Mouse (Mus musculus): ENCODE results near the gene Gstm2.
"Not testable (repeated sequence)": the region's sequence is repeated elsewhere in the genome, so short reads cannot be mapped to it uniquely, and the experiment has no call there.

The Gstm2 gene

GRCm38 (mm10) chr3:107996576-107996975 lies 10.3 kb upstream of the Gstm2 start:
- DNase-seq (ENCODE audit: low spot score in 2 of 2) = no peak

DNA sequence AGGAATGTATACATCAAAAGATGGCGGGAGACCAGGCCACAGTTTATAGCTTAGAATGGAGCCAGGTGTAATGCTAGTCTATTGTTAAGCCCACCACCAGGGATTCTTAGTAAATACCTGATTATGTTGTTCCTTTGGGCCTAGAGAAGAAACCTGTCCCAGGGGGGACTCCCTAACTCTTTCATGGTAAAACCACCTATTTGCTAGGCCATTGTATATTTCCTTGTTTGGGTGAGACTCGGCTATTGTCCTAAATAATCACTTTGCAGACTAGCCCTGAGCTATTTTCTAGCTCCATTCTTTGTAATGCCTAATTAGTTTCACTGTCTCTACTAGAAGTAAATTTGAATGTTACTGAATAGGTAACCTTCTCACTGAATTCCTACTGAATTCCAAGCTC lies 9.7 kb upstream of the Gstm2 start:
- not testable (repeated sequence) for DNase-seq (ENCODE audit: low spot score in 2 of 2)

- not testable (repeated sequence) for DNase-seq (ENCODE audit: low spot score in 2 of 2)
Observed at GRCm38 (mm10) chr3:107985141-107985540, 1.1 kb downstream of the Gstm2 start.

- no peak for DNase-seq (ENCODE audit: low spot score in 2 of 2)
Observed at GRCm38 (mm10) chr3:107984471-107984870, 1.8 kb downstream of the Gstm2 start.

GRCm38 (mm10) chr3:107983771-107984170 lies 2.5 kb downstream of the Gstm2 start:
- DNase-seq (ENCODE audit: low spot score in 2 of 2) = no peak

GRCm38 (mm10) chr3:107982726-107983125 lies 3.5 kb downstream of the Gstm2 start:
- no peak for DNase-seq (ENCODE audit: low spot score in 2 of 2)

DNA sequence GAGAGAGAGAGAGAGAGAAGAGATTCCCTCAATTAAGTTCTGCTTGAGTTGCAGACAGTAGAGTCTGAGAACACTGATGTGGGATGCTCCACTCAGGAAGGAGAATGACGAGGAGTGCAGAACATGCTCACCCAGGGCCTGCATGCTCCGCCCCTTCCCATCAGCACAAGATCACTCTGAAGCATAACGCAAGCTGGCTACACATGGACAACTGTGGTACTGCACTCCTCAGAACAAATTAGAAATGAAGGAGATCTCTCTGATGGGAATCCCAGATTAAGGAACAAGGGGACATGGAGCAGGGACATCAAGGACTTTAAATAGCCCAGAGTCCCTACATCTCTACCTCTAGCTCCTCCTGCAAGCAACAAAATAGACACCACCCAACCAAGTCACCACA lies 5.0 kb downstream of the Gstm2 start:
- no peak for DNase-seq (ENCODE audit: low spot score in 2 of 2)

- no peak for DNase-seq (ENCODE audit: low spot score in 2 of 2)
Observed at GRCm38 (mm10) chr3:107977691-107978090, 8.6 kb downstream of the Gstm2 start.

- DNase-seq (ENCODE audit: low spot score in 2 of 2) = no peak
Observed at GRCm38 (mm10) chr3:107974237-107974636, 12.0 kb downstream of the Gstm2 start.

DNA sequence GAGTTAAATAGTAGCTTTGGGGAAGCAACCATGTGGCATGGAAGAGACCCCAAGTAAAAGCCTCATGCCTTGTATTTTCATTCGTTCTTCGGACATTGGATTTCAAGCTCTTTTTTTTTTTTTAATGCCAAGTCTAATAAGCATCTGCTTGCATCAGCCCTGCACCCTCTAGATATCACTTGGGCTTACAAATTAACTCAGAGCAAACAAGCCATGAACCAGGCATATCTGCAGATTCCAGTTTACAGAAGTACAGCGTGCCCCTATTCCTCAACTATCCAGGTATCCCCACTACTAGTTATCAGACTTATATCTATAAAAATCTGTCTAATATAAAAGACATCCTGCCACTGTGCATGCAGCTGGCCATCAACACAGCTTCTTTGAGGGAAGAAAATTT lies 14.2 kb downstream of the Gstm2 start:
- DNase-seq (ENCODE audit: low spot score in 2 of 2) = no peak

DNA sequence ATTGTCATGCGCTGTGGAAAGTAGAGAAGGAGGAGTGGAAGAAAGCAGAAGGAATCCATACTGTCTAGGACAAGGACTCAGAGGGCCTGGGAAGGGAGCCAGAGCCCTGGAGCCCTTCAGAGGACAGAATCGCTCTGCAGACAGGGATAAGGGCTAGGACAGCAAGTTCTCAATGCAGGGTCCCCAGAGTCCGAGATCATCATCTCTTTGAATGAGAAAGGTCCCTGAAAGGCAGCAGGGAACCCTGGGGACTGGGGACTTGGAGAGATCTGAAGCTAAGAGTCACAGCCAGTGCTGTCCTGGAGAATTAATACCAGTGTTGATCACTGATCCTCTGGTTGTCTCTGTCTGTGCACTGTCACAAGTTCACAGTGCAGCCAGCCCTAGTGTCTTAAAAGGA lies 15.2 kb downstream of the Gstm2 start:
- DNase-seq (ENCODE audit: low spot score in 2 of 2) = not testable (repeated sequence)

DNA sequence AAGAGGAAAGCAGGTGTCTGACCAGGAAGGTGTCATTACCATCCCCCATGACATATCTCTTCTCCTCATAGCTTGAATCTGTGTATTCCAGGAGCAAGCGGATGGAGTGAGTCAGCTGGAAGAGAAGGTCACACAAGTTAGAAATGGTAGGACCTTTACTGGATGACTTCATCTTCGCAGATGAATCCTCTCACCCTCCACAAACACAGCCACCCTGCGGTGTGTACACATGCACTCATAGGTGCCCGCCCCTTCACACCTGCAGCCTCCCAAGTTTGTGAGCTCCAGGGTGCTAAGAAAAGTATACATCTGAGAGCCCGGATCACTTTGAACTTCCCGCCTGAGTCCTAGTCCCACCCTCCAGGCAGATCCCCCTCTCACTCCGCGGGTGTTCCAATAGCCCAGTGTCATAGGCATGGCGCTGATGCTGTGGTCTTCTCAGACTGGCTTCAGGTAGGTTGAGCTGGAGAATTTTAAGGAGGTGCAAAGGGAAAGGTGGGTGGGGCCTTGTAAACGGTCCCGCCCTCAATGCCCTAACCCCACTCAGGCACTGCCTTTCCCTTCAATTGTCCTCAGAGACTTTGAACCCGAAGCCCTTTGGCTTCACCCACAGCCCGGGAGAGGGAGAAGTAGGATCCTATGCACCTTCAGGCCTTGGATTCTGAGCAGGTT lies 17.4 kb downstream of the Gstm2 start, which contains the start of gene Gstm3:
Gstm3 (minus strand) TSS at position 560 of the 672 bp plus-strand sequence.
- DNase-seq (ENCODE audit: low spot score in 2 of 2) = no peak

DNA sequence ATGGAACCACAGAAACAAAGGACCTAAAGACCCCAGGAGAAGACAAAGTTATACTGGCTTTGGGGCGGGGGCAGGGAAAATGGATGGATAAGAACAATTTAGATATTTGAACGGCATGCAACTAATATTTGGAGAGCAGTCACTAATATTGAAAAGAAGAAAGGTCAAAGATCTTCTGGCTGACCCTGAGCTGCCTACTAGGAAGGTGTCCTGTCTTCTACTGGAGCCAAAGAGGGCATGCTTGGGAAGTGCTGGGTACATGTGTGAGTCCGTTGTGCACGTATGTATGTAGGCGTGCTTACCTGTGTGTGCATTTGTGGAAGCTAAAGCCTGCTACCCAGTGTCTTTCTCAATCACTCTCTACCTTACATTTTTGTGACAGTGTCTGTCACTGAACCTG lies 19.6 kb downstream of the Gstm2 start:
- DNase-seq (ENCODE audit: low spot score in 2 of 2) = no peak

GRCm38 (mm10) chr3:107965592-107965991 lies 20.7 kb downstream of the Gstm2 start:
- no peak for DNase-seq (ENCODE audit: low spot score in 2 of 2)

- DNase-seq (ENCODE audit: low spot score in 2 of 2) = no peak
Observed at GRCm38 (mm10) chr3:107964656-107965308, 21.5 kb downstream of the Gstm2 start.

DNA sequence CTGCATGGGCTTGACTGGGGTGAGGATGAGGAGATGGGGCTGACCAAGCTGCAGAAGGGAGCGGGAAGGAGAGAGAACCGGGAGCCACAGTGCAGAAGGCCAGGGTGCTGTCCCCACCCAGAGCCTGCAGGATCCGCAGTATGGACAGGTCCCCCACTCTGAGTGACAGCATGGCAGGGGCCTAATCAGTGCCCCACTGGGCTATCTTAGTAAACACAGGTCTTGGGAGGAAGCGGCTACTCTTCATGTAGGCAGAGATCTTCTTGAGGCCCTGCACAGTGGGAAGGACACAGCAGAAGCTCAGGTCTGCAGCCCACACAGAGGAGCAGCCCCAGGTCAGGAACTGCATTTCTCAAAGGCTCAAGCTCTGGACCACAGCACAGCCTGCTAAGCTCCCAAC lies 22.2 kb downstream of the Gstm2 start:
- DNase-seq (ENCODE audit: low spot score in 2 of 2) = no peak

GRCm38 (mm10) chr3:107955260-107955659 lies 31.0 kb downstream of the Gstm2 start:
- not testable (repeated sequence) for DNase-seq (ENCODE audit: low spot score in 2 of 2)

DNA sequence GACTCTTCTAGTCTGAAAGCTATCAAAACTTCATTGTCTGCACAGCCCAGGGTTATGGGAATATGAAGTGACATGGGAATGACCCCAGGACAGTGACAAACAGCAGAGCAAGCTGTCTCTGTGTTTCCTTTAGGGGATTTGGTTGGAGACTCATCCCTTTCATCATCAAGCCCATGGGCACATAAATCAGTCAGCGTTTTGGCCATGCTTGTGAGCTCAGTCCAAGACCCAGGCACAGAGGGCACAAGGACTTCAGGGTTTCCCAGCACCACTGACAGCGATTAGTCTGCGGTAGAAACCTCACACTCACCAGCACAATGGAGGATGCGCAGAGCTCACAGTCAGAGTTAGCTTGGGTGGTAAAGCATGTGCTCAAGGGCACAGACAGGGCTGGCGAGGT lies 32.3 kb downstream of the Gstm2 start:
- DNase-seq (ENCODE audit: low spot score in 2 of 2) = no peak

DNA sequence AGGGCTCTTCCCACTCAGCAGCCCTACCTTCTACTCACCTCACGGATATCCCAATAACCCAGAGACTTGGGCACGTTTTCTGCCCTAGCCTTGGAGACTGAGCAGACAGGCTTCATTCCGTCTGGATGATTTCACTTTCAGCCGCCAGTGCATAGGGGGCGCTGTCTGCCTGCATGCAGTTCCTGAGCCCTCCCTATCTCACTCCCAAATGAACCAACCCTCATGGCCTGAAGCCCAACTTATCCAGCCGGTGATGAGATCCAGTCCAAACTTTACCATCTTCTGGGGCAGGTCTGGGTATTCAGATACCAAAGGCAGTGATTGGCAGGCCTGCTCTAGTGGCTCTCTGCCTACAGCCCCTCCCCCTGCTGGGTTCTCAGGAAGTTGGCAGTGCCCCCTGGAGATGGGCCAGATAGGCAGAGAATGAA lies 32.9 kb downstream of the Gstm2 start:
- DNase-seq (ENCODE audit: low spot score in 2 of 2) = peak; percentile 47 to 81

DNA sequence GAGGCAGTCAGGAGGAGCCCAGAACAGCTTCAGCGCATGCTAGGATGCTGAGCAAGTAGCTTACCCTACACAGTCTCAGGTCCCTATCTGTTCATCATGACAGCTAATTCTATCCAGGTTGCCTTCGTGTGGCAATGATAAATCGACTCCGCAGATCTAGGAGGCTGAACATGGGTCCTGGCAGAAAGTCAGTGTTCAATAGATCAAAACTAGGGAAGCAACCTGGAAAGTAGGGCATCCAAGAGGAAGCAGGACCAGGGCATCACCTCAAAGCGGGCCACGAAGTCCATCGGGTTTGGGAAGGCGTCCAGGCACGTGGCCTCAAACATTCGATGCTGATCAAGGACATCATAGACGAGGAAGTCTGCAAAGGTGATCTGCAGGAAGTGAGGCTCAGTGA lies 35.7 kb downstream of the Gstm2 start:
- no peak for DNase-seq (ENCODE audit: low spot score in 2 of 2)

DNA sequence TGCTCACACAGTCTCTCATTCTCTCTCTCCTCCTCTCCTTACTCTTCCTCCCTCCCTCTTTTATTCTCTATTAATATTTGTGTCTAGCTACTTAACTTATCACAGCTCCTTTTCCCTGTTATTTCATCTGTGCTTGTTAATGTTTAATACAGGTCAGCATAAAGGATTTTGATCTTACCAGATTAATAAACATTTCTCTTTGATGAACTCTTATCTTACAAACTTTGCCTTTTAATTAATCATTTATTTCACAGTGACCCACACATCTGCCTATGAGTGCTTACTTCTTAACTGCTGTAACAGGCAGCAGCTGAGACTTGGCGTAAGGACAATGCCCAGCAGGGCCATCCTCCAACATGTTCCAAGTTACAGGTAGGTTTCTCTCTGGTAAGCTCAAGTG lies 36.8 kb downstream of the Gstm2 start:
- not testable (repeated sequence) for DNase-seq (ENCODE audit: low spot score in 2 of 2)

DNA sequence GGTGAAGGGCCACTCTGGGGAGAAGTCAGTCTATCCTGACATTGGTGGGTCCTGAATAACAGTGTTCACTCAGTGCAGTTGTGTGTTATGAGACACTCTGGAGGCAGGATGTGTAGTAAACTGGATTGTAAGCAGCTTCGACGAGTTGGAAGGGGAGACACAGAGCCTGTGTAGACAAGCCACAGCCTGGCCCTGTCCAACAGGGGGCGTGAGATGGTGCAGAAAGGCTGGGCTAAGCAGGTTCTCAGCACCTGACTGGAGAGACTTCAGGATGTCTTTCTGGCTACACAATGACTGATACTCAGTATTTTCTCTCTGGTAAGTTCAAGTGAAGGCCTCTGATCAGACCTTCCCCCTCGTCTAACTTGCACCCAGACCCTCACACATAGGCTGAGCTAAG lies 40.5 kb downstream of the Gstm2 start:
- DNase-seq (ENCODE audit: low spot score in 2 of 2) = no peak

GRCm38 (mm10) chr3:107943239-107943990 lies 42.8 kb downstream of the Gstm2 start, which contains the start of gene Gstm6:
Gstm6 (minus strand) TSS chr3:107943749.
- DNase-seq (ENCODE audit: low spot score in 2 of 2) = peak in 1 of 2 experiments; percentile 16

All from cerebellum, postnatal 4 days (tissue).